In the genomic region with DNA sequence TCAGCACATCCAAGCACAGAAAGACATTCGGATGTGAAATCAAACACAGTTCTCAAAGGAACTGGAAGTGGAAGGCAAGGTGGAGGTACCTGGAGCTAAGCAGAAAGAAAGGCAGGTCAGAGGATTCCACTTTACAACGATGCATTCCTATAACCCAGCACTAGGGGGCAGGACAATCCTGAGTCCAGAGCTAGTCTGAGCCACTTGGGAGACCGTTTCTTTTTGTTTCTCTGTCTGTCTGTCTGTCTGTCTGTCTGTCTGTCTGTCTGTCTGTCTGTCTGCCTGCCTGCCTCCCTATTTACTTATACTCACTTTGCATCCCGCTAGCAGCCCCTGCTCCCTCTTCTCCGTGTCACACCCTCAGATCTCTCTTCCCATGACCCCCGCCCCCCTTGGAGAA, we compare ENCODE assay signal across 8 mouse cellular contexts. TPM values are rescaled to one million over a fixed set of nuclear protein-coding genes. Genes with fewer than 3 reads are reported as not detected.
DNase-seq lines count a peak whose midpoint lies in the region; ATAC-seq and TF ChIP-seq lines count a peak whose summit lies in the region.

No protein-coding gene starts in this region.

- DNase-seq in frontal cortex, postnatal 25 days (ENCODE audit: low spot score in 2 of 2), result no peak
- no peak for DNase-seq in heart, postnatal 0 days (ENCODE audit: low spot score)
- peak; percentile 26 for DNase-seq in left cerebral cortex, postnatal 4 days
- DNase-seq in mesoderm, embryonic 11.5 days (ENCODE audit: low read depth, low spot score), result peak; percentile 66
- DNase-seq in stomach, postnatal 0 days (ENCODE audit: low spot score), result peak; percentile 36

- peaks cover 35% of the 10 kb centered on the region for H3K4me1 ChIP-seq in E14TG2a.4 (replicated peaks; ENCODE audit: low read depth, low read length)
- H3K4me1 ChIP-seq in heart, postnatal 0 days (ENCODE audit: control insufficient read depth, insufficient read depth), result no peaks in the 10 kb centered on the region
- no peaks in the 10 kb centered on the region for H3K4me1 ChIP-seq in stomach, postnatal 0 days (replicated peaks; ENCODE audit: control insufficient read depth, insufficient read depth)

- no peak overlapping the region for H3K27ac ChIP-seq in heart, postnatal 0 days (ENCODE audit: low read depth)
- no peak overlapping the region for H3K27ac ChIP-seq in stomach, postnatal 0 days (replicated peaks)

- H3K27me3 ChIP-seq in E14TG2a.4 (ENCODE audit: insufficient read depth, low read length), result peaks cover 25% of the 10 kb centered on the region
- H3K27me3 ChIP-seq in heart, postnatal 0 days (ENCODE audit: control insufficient read depth, insufficient read depth, low read length), result no peaks in the 10 kb centered on the region
- H3K27me3 ChIP-seq in stomach, postnatal 0 days (ENCODE audit: control insufficient read depth, insufficient read depth, low read length), result no peaks in the 10 kb centered on the region

- peak; percentile 69 for ATAC-seq in frontal cortex, adult (ENCODE audit: low TSS enrichment)
- peak; percentile 88 for ATAC-seq in common myeloid progenitor, adult 5-6 weeks (replicated peaks; ENCODE audit: low read depth, poor library complexity, severe bottlenecking)
- ATAC-seq in heart, postnatal 0 days (ENCODE audit: insufficient read depth, low read depth), result no peak
- no peak for ATAC-seq in stomach, postnatal 0 days (ENCODE audit: low FRiP score, low TSS enrichment)

- no peak overlapping the region for H3K9ac ChIP-seq in heart, postnatal 0 days (replicated peaks; ENCODE audit: low read depth, low read length)
- H3K9ac ChIP-seq in stomach, postnatal 0 days (ENCODE audit: low read length), result no peak overlapping the region

- WGBS in heart, postnatal 0 days, result 11% methylated on average over 6 of the region's 6 CpGs
- 25% methylated on average over 6 of the region's 6 CpGs for WGBS in stomach, postnatal 0 days

- no peaks in the 10 kb centered on the region for H3K9me3 ChIP-seq in E14TG2a.4 (ENCODE audit: low read length)
- no peaks in the 10 kb centered on the region for H3K9me3 ChIP-seq in heart, postnatal 0 days (replicated peaks; ENCODE audit: control insufficient read depth, low read length)
- H3K9me3 ChIP-seq in stomach, postnatal 0 days (ENCODE audit: control insufficient read depth, low read length), result no peaks in the 10 kb centered on the region

- peak overlapping the region; percentile 30 for H3K4me3 ChIP-seq in E14TG2a.4 (replicated peaks; ENCODE audit: low read length)
- H3K4me3 ChIP-seq in heart, postnatal 0 days (ENCODE audit: low read depth, low read length), result no peak overlapping the region; the same call in 1 of the 2 replicates
- H3K4me3 ChIP-seq in stomach, postnatal 0 days (ENCODE audit: low read depth, low read length), result no peak overlapping the region

- no peaks in the 10 kb centered on the region for H3K36me3 ChIP-seq in E14TG2a.4 (ENCODE audit: insufficient read depth, low read length)
- H3K36me3 ChIP-seq in heart, postnatal 0 days (replicated peaks; ENCODE audit: control insufficient read depth, insufficient read depth, low read length), result no peaks in the 10 kb centered on the region
- H3K36me3 ChIP-seq in stomach, postnatal 0 days (ENCODE audit: control insufficient read depth, insufficient read depth, low read length), result no peaks in the 10 kb centered on the region

- intact Hi-C loops in left cerebral cortex, postnatal 4 days (cut with DNase I), result no loop called here

- H3K4me2 ChIP-seq in heart, postnatal 0 days (ENCODE audit: low read depth, low read length), result peak overlapping the region; percentile 44
- peak overlapping the region; percentile 20; the same call in 1 of the 2 replicates for H3K4me2 ChIP-seq in stomach, postnatal 0 days (replicated peaks; ENCODE audit: low read depth)

- TF ChIP-seq EP300 in heart, postnatal 0 days (IDR thresholded peaks at IDR 0.05; ENCODE audit: low read depth), result no peak
- TF ChIP-seq EP300 in stomach, postnatal 0 days (optimal IDR thresholded peaks at IDR 0.05), result no peak

- TF ChIP-seq CTCF in E14TG2a.4 (conservative IDR thresholded peaks at IDR 0.05; ENCODE audit: low read length), result peak; percentile 69
- peak; percentile 52 for TF ChIP-seq CTCF in heart, postnatal 0 days (IDR thresholded peaks at IDR 0.05; ENCODE audit: low read depth)
- TF ChIP-seq CTCF in stomach, postnatal 0 days (IDR thresholded peaks at IDR 0.05; ENCODE audit: low read depth), result peak; percentile 75

RNA-seq across cellular contexts. Expression of gene Ube2d1, which starts 21.1 kb away (rescaled TPM):
- total RNA-seq in common myeloid progenitor, adult 5-6 weeks (2017), result 9.8 and 15.0 TPM in 2 replicates
- total RNA-seq in heart, postnatal 0 days (2014; rRNA removed; ENCODE audit: low replicate concordance), result 19.6 and 46.8 TPM in 2 replicates
- 45.3 and 48.5 TPM in 2 replicates for polyA plus RNA-seq in heart, postnatal 0 days (2015; fragmentation: Nextera tagmentation; extraction: Ambion mirVana)
- total RNA-seq in left cerebral cortex, postnatal 4 days (2021), result 100 to 1,000 TPM; 126 to 141 TPM
- 25.6 and 30.7 TPM in 2 replicates for polyA plus RNA-seq in stomach, postnatal 0 days (2015; fragmentation: Nextera tagmentation; extraction: Ambion mirVana)

RNA-seq across cellular contexts. Expression of gene Cisd1, which starts 38.6 kb away (rescaled TPM):
- total RNA-seq in common myeloid progenitor, adult 5-6 weeks (2017), result 26.3 and 27.5 TPM in 2 replicates
- total RNA-seq in heart, postnatal 0 days (2014; rRNA removed; ENCODE audit: low replicate concordance), result 134 and 170 TPM in 2 replicates
- polyA plus RNA-seq in heart, postnatal 0 days (2015; fragmentation: Nextera tagmentation; extraction: Ambion mirVana), result 403 and 429 TPM in 2 replicates
- 100 to 1,000 TPM; 110 TPM for total RNA-seq in left cerebral cortex, postnatal 4 days (2021)
- polyA plus RNA-seq in stomach, postnatal 0 days (2015; fragmentation: Nextera tagmentation; extraction: Ambion mirVana), result 143 and 147 TPM in 2 replicates

RNA-seq across cellular contexts. Expression of gene Ipmk, which starts 41.4 kb away (rescaled TPM):
- 24.8 and 35.5 TPM in 2 replicates for total RNA-seq in common myeloid progenitor, adult 5-6 weeks (2017)
- 6.8 and 8.0 TPM in 2 replicates for total RNA-seq in heart, postnatal 0 days (2014; rRNA removed; ENCODE audit: low replicate concordance)
- 4.9 TPM in 2 replicates for polyA plus RNA-seq in heart, postnatal 0 days (2015; fragmentation: Nextera tagmentation; extraction: Ambion mirVana)
- total RNA-seq in left cerebral cortex, postnatal 4 days (2021), result 10 to 100 TPM; 42.1 to 42.9 TPM
- polyA plus RNA-seq in stomach, postnatal 0 days (2015; fragmentation: Nextera tagmentation; extraction: Ambion mirVana), result 9.0 and 9.7 TPM in 2 replicates

Comparison
In these comparisons a context has a peak if more than half of its experiments do, and no peak if none do; other contexts are left out.
1. ATAC-seq: peak in frontal cortex, adult (single experiment) and common myeloid progenitor, adult 5-6 weeks (single experiment); none in heart, postnatal 0 days (single experiment) and stomach, postnatal 0 days (single experiment).
2. DNase-seq: peak in left cerebral cortex, postnatal 4 days (single experiment), mesoderm, embryonic 11.5 days (single experiment) and stomach, postnatal 0 days (single experiment); none in frontal cortex, postnatal 25 days (0 of 2) and heart, postnatal 0 days (single experiment).
3. Peak in every context shown above with its lines, with median percentiles within 50 percentile points of each other: CTCF ChIP-seq.